Mouse (Mus musculus) skeletal muscle tissue, adult 2 months (tissue): ENCODE data around the gene Fcrla.
"Not testable (repeated sequence)": the region's sequence is repeated elsewhere in the genome, so short reads cannot be mapped to it uniquely, and the experiment has no call there.

ENCODE experiments used
- DNase-seq: peaks from one replicate; pipeline ENCODE4 v3.0.0-alpha.2; 2012; ENCODE audit warnings: low read depth, low spot score

The Fcrla gene

GRCm38 (mm10) chr1:170927378-170927777, at the start of gene Fcrla:
Gene Fcrla (minus strand): TSS chr1:170927583.
- no peak for DNase-seq

GRCm38 (mm10) chr1:170976447-170976846, 49.1 kb upstream of the Fcrla start, which contains the start of gene Fcgr2b:
Gene Fcgr2b (minus strand): TSS chr1:170976547.
- DNase-seq = no peak

- no peak for DNase-seq
Observed at GRCm38 (mm10) chr1:170975751-170976161, 48.4 kb upstream of the Fcrla start.

- DNase-seq = not testable (repeated sequence)
Observed at GRCm38 (mm10) chr1:170975350-170975749, 48.0 kb upstream of the Fcrla start.

GRCm38 (mm10) chr1:170974736-170975135, 47.4 kb upstream of the Fcrla start:
- no peak for DNase-seq

- no peak for DNase-seq
Observed at GRCm38 (mm10) chr1:170974171-170974570, 46.8 kb upstream of the Fcrla start.

GRCm38 (mm10) chr1:170972936-170973335, 45.6 kb upstream of the Fcrla start:
- no peak for DNase-seq

- DNase-seq = no peak
Observed at GRCm38 (mm10) chr1:170972494-170972893, 45.1 kb upstream of the Fcrla start.

GRCm38 (mm10) chr1:170968576-170968975, 41.2 kb upstream of the Fcrla start:
- no peak for DNase-seq

- DNase-seq = peak; percentile 32
Observed at GRCm38 (mm10) chr1:170967581-170967980, 40.2 kb upstream of the Fcrla start.

- no peak for DNase-seq
Observed at GRCm38 (mm10) chr1:170963087-170963486, 35.7 kb upstream of the Fcrla start.

- DNase-seq = no peak
Observed at GRCm38 (mm10) chr1:170962301-170962700, 34.9 kb upstream of the Fcrla start.

- no peak for DNase-seq
Observed at GRCm38 (mm10) chr1:170961101-170961500, 33.7 kb upstream of the Fcrla start.

GRCm38 (mm10) chr1:170959791-170960190, 32.4 kb upstream of the Fcrla start:
- DNase-seq = no peak

- no peak for DNase-seq
Observed at GRCm38 (mm10) chr1:170958225-170958624, 30.8 kb upstream of the Fcrla start.

- DNase-seq = peak; percentile 31
Observed at GRCm38 (mm10) chr1:170953192-170953591, 25.8 kb upstream of the Fcrla start.

GRCm38 (mm10) chr1:170950772-170951171, 23.4 kb upstream of the Fcrla start:
- DNase-seq = no peak

- DNase-seq = not testable (repeated sequence)
Observed at GRCm38 (mm10) chr1:170944908-170945307, 17.5 kb upstream of the Fcrla start.

- DNase-seq = not testable (repeated sequence)
Observed at GRCm38 (mm10) chr1:170944151-170944550, 16.8 kb upstream of the Fcrla start.

GRCm38 (mm10) chr1:170939255-170939654, 11.9 kb upstream of the Fcrla start:
- DNase-seq = peak; percentile 30

- peak; percentile 19 for DNase-seq
Observed at GRCm38 (mm10) chr1:170934383-170934782, 7.0 kb upstream of the Fcrla start.

- DNase-seq = no peak
Observed at GRCm38 (mm10) chr1:170933940-170934339, 6.6 kb upstream of the Fcrla start.

- DNase-seq = no peak
Observed at GRCm38 (mm10) chr1:170933386-170933920, 6.1 kb upstream of the Fcrla start.

- DNase-seq = no peak
Observed at GRCm38 (mm10) chr1:170932043-170932442, 4.7 kb upstream of the Fcrla start.
